Mouse (Mus musculus): ENCODE measurements at regions not wholly inside any gene's neighbourhood (a gene's known extent, or its start where the extent isn't known, plus 50 kb on each side); places are given as distances from the start of the nearest gene placed in this dataset.

GRCm38 (mm10) chr7:34587239-34587638 is 69.3 kb downstream of the Kctd15 start:
- in situ Hi-C loops (cut with MboI; ENCODE audit: low pct_unique_long_range_greater_than_20kb in 1 of 2, low sequenced_read_pairs in 2 of 2, unreplicated experiment in 1 of 2): no loop called here

GRCm38 (mm10) chr7:34585312-34585865 is 71.1 kb downstream of the Kctd15 start:
- in situ Hi-C loops (cut with MboI; ENCODE audit: low pct_unique_long_range_greater_than_20kb in 1 of 2, low sequenced_read_pairs in 2 of 2, unreplicated experiment in 1 of 2): no loop called here

DNA sequence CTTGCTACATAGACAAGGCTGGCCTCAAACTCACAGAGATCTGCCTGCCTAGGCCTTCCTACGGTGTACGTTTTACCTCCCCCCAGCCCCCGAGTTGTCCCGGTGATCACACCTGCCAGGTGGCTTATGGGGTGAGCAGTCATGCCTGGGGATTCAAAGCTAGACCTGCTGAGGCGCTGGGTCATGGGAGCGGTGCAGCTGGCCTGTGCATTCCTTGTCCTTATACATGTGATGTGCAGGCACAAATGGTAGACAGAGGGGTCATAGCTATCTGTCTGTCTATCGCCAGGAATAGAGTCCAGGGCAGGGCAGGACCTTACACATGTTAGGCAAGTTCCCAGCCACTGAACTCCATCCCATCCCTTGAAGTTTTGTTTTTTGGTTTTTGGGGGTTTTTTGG is 71.7 kb downstream of the Kctd15 start:
- in situ Hi-C loops (cut with MboI; ENCODE audit: low pct_unique_long_range_greater_than_20kb in 1 of 2, low sequenced_read_pairs in 2 of 2, unreplicated experiment in 1 of 2): no loop called here

- in situ Hi-C loops (cut with MboI; ENCODE audit: low pct_unique_long_range_greater_than_20kb in 1 of 2, low sequenced_read_pairs in 2 of 2, unreplicated experiment in 1 of 2): no loop called here
These were observed 75.7 kb downstream of the Kctd15 start for GRCm38 (mm10) chr7:34580866-34581265.

- in situ Hi-C loops (cut with MboI; ENCODE audit: low pct_unique_long_range_greater_than_20kb in 1 of 2, low sequenced_read_pairs in 2 of 2, unreplicated experiment in 1 of 2): no loop called here
These were observed 85.2 kb downstream of the Kctd15 start for GRCm38 (mm10) chr7:34571295-34571694.

- in situ Hi-C loops (cut with MboI; ENCODE audit: low pct_unique_long_range_greater_than_20kb in 1 of 2, low sequenced_read_pairs in 2 of 2, unreplicated experiment in 1 of 2): no loop called here
These were observed 86.1 kb downstream of the Kctd15 start for GRCm38 (mm10) chr7:34570114-34571065.

DNA sequence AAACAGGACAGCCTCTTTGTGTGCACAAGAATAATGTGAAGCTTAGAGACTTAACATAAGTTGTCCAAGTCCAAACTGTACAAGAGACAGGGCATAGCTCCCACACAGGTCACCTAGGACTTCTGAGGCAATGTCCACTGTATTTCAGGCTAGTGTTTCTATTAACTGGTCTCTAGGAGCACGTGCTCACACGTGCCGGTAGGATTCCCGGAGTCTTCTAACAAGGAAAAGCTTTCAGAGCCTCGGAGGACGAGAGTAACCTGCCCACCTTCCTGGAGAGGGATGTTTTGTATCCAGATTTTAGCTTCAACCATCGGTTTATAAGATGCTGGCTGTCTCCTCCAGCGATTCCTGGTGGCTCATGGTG is 86.8 kb downstream of the Kctd15 start:
- in situ Hi-C loops (cut with MboI; ENCODE audit: low pct_unique_long_range_greater_than_20kb in 1 of 2, low sequenced_read_pairs in 2 of 2, unreplicated experiment in 1 of 2): no loop called here

GRCm38 (mm10) chr7:34567575-34567974 is 89.0 kb downstream of the Kctd15 start:
- in situ Hi-C loops (cut with MboI; ENCODE audit: low pct_unique_long_range_greater_than_20kb in 1 of 2, low sequenced_read_pairs in 2 of 2, unreplicated experiment in 1 of 2): no loop called here

DNA sequence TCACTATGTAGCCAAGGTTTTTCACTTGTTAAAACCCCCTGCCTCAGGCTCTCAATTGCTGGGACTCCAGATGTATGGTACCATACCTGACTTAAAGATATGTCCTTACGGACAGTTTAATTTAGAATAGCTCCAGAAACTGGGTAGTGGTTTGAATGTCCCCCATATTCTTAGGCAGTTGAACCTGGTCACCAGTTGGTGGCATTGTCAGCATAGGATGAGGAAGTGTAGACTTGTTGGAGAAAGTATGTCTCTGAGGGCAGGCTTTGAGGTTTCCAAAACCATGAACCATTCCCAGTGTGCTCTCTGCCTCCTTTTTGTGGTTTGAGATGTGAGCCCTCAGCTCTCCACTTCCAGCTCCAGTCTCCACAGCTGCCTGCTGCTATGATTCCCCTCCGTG is 94.4 kb downstream of the Kctd15 start:
- in situ Hi-C loops (cut with MboI; ENCODE audit: low pct_unique_long_range_greater_than_20kb in 1 of 2, low sequenced_read_pairs in 2 of 2, unreplicated experiment in 1 of 2): no loop called here

- in situ Hi-C loops (cut with MboI; ENCODE audit: low pct_unique_long_range_greater_than_20kb in 1 of 2, low sequenced_read_pairs in 2 of 2, unreplicated experiment in 1 of 2): no loop called here
These were observed 97.8 kb downstream of the Kctd15 start for GRCm38 (mm10) chr7:34558615-34559343.

DNA sequence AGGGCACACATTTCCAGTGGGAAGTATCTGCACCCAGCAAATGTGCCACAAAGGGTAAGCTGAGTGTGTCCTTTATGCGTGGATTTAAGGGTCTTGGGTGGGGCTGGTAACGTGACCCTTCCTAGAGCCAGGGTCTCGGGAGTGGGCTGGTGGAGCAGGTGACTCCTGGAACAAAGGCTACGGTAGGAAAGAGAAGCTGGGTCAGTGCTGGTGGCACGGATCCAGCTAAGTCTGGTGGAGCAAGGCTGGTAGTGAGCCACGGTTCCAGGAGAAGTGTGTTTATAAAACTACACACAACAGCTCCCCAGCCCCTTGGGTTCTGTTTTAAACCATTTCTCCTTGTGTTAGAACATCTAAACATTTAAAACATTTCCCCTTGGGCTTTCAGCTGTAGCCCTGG is 101.3 kb downstream of the Kctd15 start:
- in situ Hi-C loops (cut with MboI; ENCODE audit: low pct_unique_long_range_greater_than_20kb in 1 of 2, low sequenced_read_pairs in 2 of 2, unreplicated experiment in 1 of 2): no loop called here

GRCm38 (mm10) chr7:34546609-34547316 is 109.8 kb downstream of the Kctd15 start:
- in situ Hi-C loops (cut with MboI; ENCODE audit: low pct_unique_long_range_greater_than_20kb in 1 of 2, low sequenced_read_pairs in 2 of 2, unreplicated experiment in 1 of 2): no loop called here

- in situ Hi-C loops (cut with MboI; ENCODE audit: low pct_unique_long_range_greater_than_20kb in 1 of 2, low sequenced_read_pairs in 2 of 2, unreplicated experiment in 1 of 2): no loop called here
These were observed 110.6 kb downstream of the Kctd15 start for GRCm38 (mm10) chr7:34545906-34546305.

GRCm38 (mm10) chr7:34541906-34542305 is 114.6 kb downstream of the Kctd15 start:
- in situ Hi-C loops (cut with MboI; ENCODE audit: low pct_unique_long_range_greater_than_20kb in 1 of 2, low sequenced_read_pairs in 2 of 2, unreplicated experiment in 1 of 2): no loop called here

DNA sequence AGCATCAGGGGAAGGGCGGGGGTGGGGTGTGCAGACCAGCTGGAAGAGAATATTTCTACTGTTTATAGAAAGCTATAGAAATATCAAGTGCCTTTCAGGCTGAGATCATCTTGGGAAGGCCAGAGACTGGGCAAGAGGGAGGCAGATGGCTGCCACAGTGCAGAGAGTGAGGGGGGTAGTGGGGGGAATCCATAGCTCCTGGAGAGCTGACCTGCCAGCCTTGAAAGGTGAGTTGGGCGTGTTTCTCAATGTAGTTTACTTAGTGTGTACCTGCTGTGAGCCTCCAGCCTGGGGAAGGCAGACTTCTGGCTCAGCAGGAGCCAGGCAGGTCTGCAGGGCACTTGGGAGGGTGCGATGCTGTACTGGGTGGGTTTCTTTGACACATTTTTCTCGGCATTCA is 115.5 kb downstream of the Kctd15 start:
- in situ Hi-C loops (cut with MboI; ENCODE audit: low pct_unique_long_range_greater_than_20kb in 1 of 2, low sequenced_read_pairs in 2 of 2, unreplicated experiment in 1 of 2): no loop called here

DNA sequence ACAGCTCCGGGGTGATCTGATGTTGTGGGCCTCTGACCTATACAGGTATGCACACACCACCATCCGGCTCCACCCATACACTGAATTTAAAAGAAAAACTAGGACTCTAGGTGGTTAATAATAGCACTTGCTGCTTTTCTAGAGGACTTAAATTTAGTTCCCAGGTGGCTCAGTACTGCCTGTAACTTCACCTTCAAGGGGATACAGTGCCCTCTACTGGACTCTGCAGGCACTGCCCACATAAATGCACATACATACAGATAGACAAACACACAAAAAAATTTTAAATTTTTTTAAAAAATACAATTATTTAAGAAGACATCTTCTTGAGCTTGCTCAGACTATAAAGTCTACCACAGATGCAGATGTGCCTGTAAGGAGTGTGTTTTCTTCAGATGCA is 116.7 kb downstream of the Kctd15 start:
- in situ Hi-C loops (cut with MboI; ENCODE audit: low pct_unique_long_range_greater_than_20kb in 1 of 2, low sequenced_read_pairs in 2 of 2, unreplicated experiment in 1 of 2): loop anchor here in 1 of 2 experiments (10.0 kb wide), 1 partner anchor 135 kb away; no protein-coding TSS in a partner anchor

DNA sequence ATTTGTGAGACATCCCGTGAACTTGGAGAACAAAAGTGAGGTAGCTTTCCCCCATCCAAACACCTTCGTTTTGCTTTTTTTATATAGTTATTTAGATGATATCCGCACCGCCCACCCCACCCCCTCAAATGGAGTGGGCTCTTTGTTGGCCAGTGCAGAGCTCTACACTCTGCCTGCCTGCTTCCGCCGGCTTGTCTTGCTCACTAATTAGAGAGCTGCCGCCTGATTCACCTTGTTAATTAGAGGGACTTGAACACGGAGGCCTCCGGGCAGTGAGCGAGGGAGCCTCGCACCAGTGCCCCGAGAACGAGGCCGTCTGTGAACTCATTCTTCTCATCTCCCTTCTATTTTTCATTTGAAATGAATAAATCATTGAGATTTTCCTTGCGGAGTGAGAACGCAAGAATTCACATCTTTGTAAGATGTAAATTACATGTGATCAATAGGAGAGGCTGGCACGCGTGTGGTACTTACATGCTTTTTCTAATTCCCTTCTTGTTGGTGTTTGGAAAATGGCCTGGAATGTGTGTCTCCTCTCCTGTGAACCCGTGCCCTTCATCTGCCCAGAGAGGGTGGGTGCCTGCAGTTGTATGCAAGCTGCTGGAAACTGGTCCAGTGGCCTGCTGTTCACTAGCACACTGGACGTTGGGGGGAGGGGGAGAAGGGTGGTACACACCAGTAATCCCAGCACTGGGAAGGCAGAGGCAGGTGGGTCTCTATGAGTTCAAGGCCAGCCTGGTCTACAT is 118.0 kb downstream of the Kctd15 start:
- in situ Hi-C loops (cut with MboI; ENCODE audit: low pct_unique_long_range_greater_than_20kb in 1 of 2, low sequenced_read_pairs in 2 of 2, unreplicated experiment in 1 of 2): loop anchor here in 1 of 2 experiments (10.0 kb wide), 1 partner anchor 134 kb away; no protein-coding TSS in a partner anchor

- in situ Hi-C loops (cut with MboI; ENCODE audit: low pct_unique_long_range_greater_than_20kb in 1 of 2, low sequenced_read_pairs in 2 of 2, unreplicated experiment in 1 of 2): loop anchor here in 1 of 2 experiments (10.0 kb wide), 1 partner anchor 132 kb away; no protein-coding TSS in a partner anchor
These were observed 119.4 kb downstream of the Kctd15 start for GRCm38 (mm10) chr7:34537122-34537521.
